Mouse (Mus musculus) B cell, adult 62 days (primary cell): ENCODE results near the gene Card11. TPM values are rescaled to one million over a fixed set of nuclear protein-coding genes. Genes with fewer than 3 reads are reported as not detected.

Experiments
- total RNA-seq: library from RNA; stranded (reverse); gene quantifications from 4 replicates; pipeline ENCODE4 v1.2.4, GENCODE M21; 2023

The Card11 gene
- 312 to 327 TPM (median 316 TPM) in 4 replicates for total RNA-seq

DNA sequence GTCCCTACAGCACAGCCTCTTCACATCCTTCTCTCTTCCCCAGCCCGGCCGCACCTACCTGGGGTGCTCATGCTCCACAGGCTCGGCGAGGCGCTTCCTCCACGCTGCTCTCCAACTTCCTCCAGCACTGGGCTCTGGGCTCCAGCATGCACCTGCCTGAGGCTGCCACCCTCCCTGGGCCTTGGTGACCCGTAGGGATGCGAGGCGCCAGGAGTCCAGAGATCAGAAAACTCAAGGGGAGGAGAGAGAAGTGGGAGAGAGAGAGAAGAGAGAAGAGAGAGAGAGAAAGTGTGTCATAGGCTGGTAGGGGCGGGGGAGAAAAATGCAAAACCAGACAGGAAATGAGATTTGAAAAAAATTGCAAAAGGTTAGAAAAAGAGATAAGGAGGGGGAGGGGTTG, at the start of gene Card11:
TSS of gene Card11 (minus strand) at position 234 of the 400 bp plus-strand sequence.

DNA sequence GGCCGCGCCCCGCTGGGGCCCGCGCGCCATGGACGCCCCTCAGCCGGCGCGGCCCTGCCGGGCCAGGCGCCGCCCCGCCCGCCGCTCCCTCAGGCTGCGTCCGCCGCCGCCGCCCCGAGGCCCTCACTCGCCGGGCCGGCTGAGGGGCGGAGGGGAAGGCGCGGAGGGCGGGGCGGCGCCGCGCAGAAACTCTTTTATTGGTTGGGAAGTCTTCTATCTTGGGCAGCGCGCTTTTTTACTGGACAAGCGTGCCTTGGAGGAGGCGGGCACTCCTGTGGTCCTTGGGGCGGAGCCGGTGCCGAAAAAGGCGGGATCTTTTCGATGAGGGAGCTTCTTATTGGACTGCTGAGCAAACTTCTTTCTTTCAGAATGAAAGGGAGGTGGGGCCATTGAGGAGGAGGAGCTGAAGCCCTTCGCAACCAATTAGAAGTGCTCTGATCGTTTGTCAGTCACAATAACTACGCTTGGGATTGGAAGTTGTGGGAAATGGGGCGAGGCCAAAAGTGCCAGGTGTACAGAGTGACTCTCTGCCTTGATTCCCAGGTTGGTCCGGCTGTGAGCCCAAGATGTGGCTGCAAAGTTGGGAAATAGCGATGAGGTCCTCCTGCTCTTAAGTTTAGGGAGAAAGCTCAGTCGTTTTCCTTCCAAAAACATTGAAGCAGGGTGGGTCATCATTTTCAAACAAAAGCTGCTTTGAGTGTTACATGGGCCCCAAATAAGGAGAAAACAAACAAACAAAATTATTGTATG, 169.9 kb downstream of the Card11 start, which contains the start of gene Gna12:
TSS of gene Gna12 (minus strand) at position 118 of the 750 bp plus-strand sequence.

Other genes with a start within 250 kb of the Card11 start
- gene Gna12, start 170.2 kb downstream of the Card11 start, total RNA-seq = 26.8 to 30.5 TPM (median 27.8 TPM) in 4 replicates
- 0.14 to 0.34 TPM in 2 of 4 replicates, not detected in the others for gene Sdk1, start 240.9 kb upstream of the Card11 start, total RNA-seq